Mouse (Mus musculus): ENCODE measurements at regions not wholly inside any gene's neighbourhood (a gene's known extent, or its start where the extent isn't known, plus 50 kb on each side); places are given as distances from the start of the nearest gene placed in this dataset.

DNA sequence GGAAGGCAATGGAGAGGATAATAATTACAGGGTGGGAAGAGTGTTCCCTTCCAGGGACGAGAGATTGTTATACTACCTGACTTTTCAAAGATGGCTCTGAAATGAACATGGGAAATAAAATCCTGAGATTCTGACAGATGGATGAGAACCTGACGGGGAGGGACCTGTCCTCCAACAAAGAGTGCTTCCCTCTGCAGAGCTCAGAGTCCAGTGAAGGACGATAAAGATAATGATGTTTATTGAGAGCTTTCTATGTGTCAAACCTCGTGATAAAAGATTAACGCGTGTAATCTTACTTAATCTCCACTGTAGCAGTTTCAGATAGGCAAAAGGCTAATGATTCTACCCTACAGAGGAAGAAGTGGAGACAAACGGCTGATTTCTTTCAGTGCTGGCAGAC, 260.3 kb downstream of the Ndfip2 start:
- Histone ChIP-seq H3K27ac (ENCODE audit: poor library complexity, severe bottlenecking) (no peak overlapping the region), H3K4me1 (replicated peaks) (peaks cover 14% of the 10 kb centered on the region), H3K36me3 (no peaks in the 10 kb centered on the region), H3K4me3 (no peak overlapping the region), H3K9me3 (replicated peaks) (no peaks in the 10 kb centered on the region), H3K9ac (no peak overlapping the region), H3K27me3 (replicated peaks) (no peaks in the 10 kb centered on the region), H3K4me2 (no peak overlapping the region)
- 39% methylated on average over 7 of the region's 7 CpGs for WGBS
- no peak for ATAC-seq (ENCODE audit: insufficient number of reproducible peaks, low FRiP score)

DNA sequence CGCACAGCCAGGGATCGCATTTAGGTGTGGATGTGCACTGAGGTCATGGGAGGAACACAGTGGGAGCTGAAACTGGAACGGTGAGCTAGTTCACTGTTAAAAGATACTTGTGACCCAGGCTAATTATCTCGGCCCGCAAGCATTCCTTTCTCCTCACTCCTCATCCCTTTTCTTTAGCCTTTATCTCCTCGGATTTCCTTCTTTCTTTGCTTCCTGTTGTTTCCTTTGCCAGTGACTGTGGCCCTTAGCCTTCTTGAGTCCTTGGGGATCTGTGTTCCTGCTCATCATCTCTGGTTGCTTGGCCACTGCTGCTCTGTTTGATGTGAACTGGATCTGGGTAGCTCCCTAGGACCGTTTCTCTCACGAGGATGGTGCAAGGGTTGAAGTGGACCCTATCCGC, 256.0 kb downstream of the Ndfip2 start:
- Histone ChIP-seq H3K9ac (no peak overlapping the region), H3K4me1 (replicated peaks) (peaks cover 8% of the 10 kb centered on the region; the same call in 1 of the 2 replicates), H3K4me3 (no peak overlapping the region), H3K27me3 (replicated peaks) (no peaks in the 10 kb centered on the region), H3K9me3 (replicated peaks) (no peaks in the 10 kb centered on the region; the same call in 1 of the 2 replicates), H3K36me3 (no peaks in the 10 kb centered on the region), H3K27ac (ENCODE audit: poor library complexity, severe bottlenecking) (no peak overlapping the region), H3K4me2 (no peak overlapping the region)
- ATAC-seq (ENCODE audit: insufficient number of reproducible peaks, low FRiP score), result no peak
- WGBS, result 44% methylated on average over 9 of the region's 9 CpGs

DNA sequence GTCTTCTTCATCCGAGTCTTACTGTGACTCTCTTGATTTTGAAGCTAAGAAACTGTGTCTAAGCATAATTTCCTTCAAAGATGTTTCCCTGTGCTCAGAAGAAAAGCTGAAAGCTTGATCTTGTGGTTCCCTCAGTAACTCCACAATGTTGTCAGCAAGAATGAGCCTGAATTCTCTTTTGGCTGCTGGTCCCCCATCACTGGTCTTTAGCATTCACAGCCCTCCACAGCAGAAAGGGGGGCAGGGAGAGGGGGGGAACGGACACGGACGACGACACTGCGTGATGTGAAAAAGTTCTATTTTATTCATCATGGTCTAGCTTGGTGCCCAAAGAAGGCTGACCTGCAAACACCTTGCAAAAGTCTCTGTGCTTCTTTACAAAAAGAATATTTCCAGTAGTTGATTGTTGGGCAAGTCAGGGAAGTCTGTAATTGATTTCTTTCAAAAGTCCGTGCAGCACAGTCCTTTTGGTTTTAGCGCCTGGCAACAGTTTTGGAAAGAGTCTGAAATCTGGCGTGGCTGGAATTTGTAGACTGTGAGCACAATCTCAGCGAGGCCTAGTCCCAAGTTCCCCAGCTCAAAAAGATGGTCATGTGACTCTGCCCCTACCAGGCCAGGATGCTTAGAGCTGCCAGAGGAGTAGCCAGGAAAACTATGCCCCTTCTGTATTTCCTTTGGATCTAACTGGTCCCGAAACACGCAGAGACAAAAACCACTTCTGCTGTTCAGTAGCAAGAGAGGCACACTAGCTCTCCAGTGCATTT, 254.7 kb downstream of the Ndfip2 start:
- H3K4me2 ChIP-seq, result no peak overlapping the region
- no peak overlapping the region for H3K27ac ChIP-seq (ENCODE audit: poor library complexity, severe bottlenecking)
- H3K4me1 ChIP-seq (replicated peaks), result peaks cover 8% of the 10 kb centered on the region; the same call in 1 of the 2 replicates
- H3K36me3 ChIP-seq, result no peaks in the 10 kb centered on the region
- no peak for ATAC-seq (ENCODE audit: insufficient number of reproducible peaks, low FRiP score)
- no peaks in the 10 kb centered on the region for H3K27me3 ChIP-seq (replicated peaks)
- H3K4me3 ChIP-seq, result no peak overlapping the region
- 83% methylated on average over 12 of the region's 12 CpGs for WGBS
- no peak overlapping the region for H3K9ac ChIP-seq
- H3K9me3 ChIP-seq (replicated peaks), result no peaks in the 10 kb centered on the region; the same call in 1 of the 2 replicates

DNA sequence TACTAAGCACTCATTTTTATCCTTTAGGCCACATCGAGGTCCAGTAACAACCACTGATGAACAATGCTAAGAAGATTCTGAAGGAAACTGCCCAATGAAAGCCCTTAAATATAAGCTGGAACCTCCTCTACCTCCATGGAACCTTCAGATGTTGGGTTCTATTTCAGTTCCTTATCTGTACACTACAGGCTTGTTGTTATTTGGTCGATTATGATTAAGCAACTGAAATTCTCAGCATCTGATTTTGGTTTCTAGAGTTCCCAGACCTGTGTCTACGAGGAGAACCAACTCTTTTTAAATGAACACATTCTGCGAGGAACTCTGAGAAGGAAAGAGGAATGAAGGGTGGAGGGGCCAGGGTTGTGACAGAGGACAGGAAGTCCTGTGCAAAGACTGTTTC, 253.5 kb downstream of the Ndfip2 start:
- no peak overlapping the region for H3K4me3 ChIP-seq
- H3K4me1 ChIP-seq (replicated peaks), result peaks cover 8% of the 10 kb centered on the region; the same call in 1 of the 2 replicates
- H3K9ac ChIP-seq, result no peak overlapping the region
- no peak for ATAC-seq (ENCODE audit: insufficient number of reproducible peaks, low FRiP score)
- no peak overlapping the region for H3K4me2 ChIP-seq
- no peaks in the 10 kb centered on the region for H3K36me3 ChIP-seq
- H3K27ac ChIP-seq (ENCODE audit: poor library complexity, severe bottlenecking), result no peak overlapping the region
- H3K9me3 ChIP-seq (replicated peaks), result no peaks in the 10 kb centered on the region; the same call in 1 of the 2 replicates
- 76% methylated on average over 4 of the region's 4 CpGs for WGBS
- H3K27me3 ChIP-seq (replicated peaks), result no peaks in the 10 kb centered on the region

DNA sequence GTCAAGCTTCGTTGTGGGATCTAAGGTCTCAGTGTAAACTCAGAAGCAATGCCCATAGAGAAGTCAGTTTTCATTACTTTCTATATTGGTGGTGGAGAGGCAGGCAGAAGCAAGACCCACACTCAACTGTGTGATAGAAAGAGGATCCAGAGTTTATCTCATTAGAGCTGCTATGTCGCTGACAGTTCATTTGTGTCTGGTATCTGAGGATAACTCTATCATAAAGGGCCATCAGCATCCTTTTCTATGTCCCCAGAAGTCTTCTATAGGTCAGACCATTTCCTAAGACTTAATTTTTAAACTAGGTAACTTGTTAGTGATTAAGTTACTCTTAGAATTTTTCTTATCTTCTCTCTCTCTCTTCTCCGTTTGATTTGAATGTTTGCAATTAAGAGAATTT, 252.8 kb downstream of the Ndfip2 start:
- Histone ChIP-seq H3K9ac (no peak overlapping the region), H3K9me3 (replicated peaks) (no peaks in the 10 kb centered on the region; the same call in 1 of the 2 replicates), H3K27ac (ENCODE audit: poor library complexity, severe bottlenecking) (no peak overlapping the region), H3K4me2 (no peak overlapping the region), H3K36me3 (no peaks in the 10 kb centered on the region), H3K4me3 (no peak overlapping the region), H3K4me1 (replicated peaks) (peaks cover 8% of the 10 kb centered on the region; the same call in 1 of the 2 replicates), H3K27me3 (replicated peaks) (no peaks in the 10 kb centered on the region)
- no peak for ATAC-seq (ENCODE audit: insufficient number of reproducible peaks, low FRiP score)
- 80% methylated on average over 3 of the region's 3 CpGs for WGBS

DNA sequence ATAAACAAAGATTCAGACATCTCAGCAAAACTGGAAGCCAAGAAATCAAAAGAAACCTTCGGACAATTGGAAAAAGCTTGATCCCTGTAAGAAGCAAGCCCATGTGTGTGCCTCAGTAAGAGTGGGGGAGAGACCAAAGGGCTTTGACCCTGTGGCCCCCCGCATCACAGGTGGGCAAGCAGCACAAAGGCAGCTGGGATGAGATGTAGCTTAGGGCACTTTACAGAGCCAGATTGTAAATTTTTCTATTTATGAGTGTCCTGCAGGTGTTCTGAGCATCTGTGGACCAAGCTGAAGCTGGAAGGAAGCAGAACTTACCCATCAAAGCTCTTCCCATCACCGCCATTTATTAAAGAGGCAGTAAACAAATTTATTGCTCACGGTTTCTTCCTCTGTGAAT, 246.9 kb downstream of the Ndfip2 start:
- Histone ChIP-seq H3K4me3 (no peak overlapping the region), H3K4me2 (no peak overlapping the region), H3K36me3 (no peaks in the 10 kb centered on the region), H3K9ac (no peak overlapping the region), H3K9me3 (replicated peaks) (no peaks in the 10 kb centered on the region; the same call in 1 of the 2 replicates), H3K27me3 (replicated peaks) (0 out of 2 replicates have a peak, but pooled peaks cover 4% of the 10 kb centered on the region), H3K27ac (ENCODE audit: poor library complexity, severe bottlenecking) (no peak overlapping the region), H3K4me1 (replicated peaks) (peaks cover 18% of the 10 kb centered on the region)
- no peak for ATAC-seq (ENCODE audit: insufficient number of reproducible peaks, low FRiP score)
- WGBS, result 81% methylated on average over 4 of the region's 4 CpGs

DNA sequence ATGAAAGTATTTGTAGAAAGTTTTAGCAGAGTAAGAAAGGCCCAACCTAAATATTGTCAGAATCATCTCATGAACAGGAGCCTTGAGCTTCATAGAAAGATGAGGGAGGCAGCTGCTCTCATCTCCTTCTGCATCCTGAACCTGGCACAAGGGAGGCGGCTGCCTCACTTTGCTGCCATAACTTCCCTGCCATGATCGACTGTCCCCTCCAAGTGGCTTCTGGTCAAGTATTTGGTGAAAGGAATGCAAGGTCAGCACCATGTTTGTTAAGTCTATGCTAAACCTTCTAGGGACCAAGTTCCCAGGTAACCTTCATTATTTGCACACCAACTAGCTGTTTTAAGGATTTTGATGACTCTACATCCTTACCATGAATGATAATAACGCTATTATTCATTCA, 246.0 kb downstream of the Ndfip2 start:
- WGBS, result 74% methylated on average over 3 of the region's 3 CpGs
- H3K4me2 ChIP-seq, result no peak overlapping the region
- H3K27ac ChIP-seq (ENCODE audit: poor library complexity, severe bottlenecking), result no peak overlapping the region
- H3K9ac ChIP-seq, result no peak overlapping the region
- H3K9me3 ChIP-seq (replicated peaks), result no peaks in the 10 kb centered on the region; the same call in 1 of the 2 replicates
- peaks cover 23% of the 10 kb centered on the region for H3K4me1 ChIP-seq (replicated peaks)
- H3K36me3 ChIP-seq, result no peaks in the 10 kb centered on the region
- H3K27me3 ChIP-seq (replicated peaks), result 0 out of 2 replicates have a peak, but pooled peaks cover 4% of the 10 kb centered on the region
- no peak overlapping the region for H3K4me3 ChIP-seq
- no peak for ATAC-seq (ENCODE audit: insufficient number of reproducible peaks, low FRiP score)

DNA sequence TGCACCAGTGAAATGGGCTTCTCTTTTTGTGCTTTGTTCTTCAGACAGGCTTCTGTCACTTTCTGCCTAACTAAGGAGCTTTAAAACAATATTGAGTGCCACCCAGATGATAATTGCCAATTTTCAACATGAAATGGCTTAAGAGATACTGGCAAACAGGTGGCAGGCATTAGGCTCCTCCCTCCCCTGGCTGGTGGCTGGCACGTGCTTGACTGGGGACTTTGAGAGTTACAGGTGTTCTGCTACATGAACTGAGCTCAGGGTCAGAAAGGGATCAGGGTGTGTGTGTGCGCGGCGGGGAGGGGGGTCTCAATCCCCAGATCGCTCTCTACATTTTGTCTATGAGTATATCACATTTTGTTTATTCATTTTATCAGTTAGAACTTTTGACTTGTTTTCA, 245.4 kb downstream of the Ndfip2 start:
- no peak for ATAC-seq (ENCODE audit: insufficient number of reproducible peaks, low FRiP score)
- no peak overlapping the region for H3K4me2 ChIP-seq
- WGBS, result 76% methylated on average over 5 of the region's 5 CpGs
- 0 out of 2 replicates have a peak, but pooled peaks cover 4% of the 10 kb centered on the region for H3K27me3 ChIP-seq (replicated peaks)
- H3K9me3 ChIP-seq (replicated peaks), result no peaks in the 10 kb centered on the region
- H3K4me1 ChIP-seq (replicated peaks), result peaks cover 29% of the 10 kb centered on the region
- H3K4me3 ChIP-seq, result no peak overlapping the region
- no peaks in the 10 kb centered on the region for H3K36me3 ChIP-seq
- H3K27ac ChIP-seq (ENCODE audit: poor library complexity, severe bottlenecking), result no peak overlapping the region
- no peak overlapping the region for H3K9ac ChIP-seq

DNA sequence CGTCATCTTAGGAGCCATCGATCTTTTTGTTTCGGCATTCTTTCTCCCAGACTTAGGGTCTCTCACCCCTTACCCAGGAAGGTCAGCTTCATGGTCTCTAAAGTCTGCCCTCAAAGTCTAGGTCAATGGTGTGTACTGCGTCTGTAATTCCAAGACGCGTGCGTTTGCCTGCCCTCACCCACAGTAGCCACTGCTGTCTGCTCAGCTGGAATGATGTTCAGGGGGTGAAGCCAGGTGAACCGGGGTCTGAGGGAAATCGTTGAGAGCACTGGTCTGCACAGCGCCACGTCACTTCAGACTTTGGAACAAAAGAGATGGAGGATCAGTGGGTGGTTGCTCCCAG, 244.2 kb downstream of the Ndfip2 start:
- peaks cover 32% of the 10 kb centered on the region for H3K4me1 ChIP-seq (replicated peaks)
- WGBS, result 36% methylated on average over 11 of the region's 11 CpGs
- H3K9me3 ChIP-seq (replicated peaks), result no peaks in the 10 kb centered on the region
- H3K36me3 ChIP-seq, result no peaks in the 10 kb centered on the region
- H3K27ac ChIP-seq (ENCODE audit: poor library complexity, severe bottlenecking), result no peak overlapping the region
- 0 out of 2 replicates have a peak, but pooled peaks cover 4% of the 10 kb centered on the region for H3K27me3 ChIP-seq (replicated peaks)
- ATAC-seq (ENCODE audit: insufficient number of reproducible peaks, low FRiP score), result no peak
- no peak overlapping the region for H3K9ac ChIP-seq
- H3K4me3 ChIP-seq, result no peak overlapping the region
- H3K4me2 ChIP-seq, result peak overlapping the region; percentile 9

DNA sequence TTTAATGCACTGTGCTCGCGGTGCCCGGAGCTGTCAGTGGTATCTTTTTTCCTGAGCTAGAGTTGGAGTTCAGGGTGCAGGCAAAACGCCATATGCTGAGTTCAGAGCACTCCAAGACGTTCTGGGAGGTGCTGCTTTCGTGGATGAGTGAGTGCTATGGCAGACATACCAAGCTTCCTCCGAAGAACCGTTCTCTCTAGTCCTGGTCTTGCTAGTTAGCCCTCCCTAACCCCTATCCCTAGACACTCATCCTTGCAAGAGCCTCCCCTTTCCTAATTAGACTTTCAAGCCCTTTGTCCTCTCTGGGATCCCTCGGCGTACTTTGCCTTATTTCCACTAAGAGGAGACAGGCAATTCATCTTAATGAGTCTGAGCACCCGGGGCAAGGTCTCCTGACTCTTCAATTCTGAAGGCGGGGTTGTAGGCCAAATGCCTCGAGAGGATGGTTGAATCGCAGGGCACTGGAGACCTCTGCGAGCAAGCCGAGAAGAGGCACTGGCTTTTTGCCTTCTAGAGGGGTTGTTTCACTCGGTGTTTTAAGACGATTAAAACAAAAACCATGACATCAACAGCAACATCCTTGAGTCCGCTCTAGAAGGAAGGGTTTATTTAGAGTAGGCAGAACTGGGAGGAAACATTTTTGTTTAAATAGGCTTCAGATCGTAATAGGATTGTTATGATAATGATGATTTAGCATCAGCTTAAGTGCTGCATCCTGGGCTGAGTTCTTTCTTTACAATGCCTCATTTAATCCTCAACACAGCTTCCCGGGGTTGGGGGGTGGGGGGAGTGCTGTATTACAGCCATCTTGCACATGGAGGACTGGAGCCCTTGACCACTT, 243.6 kb downstream of the Ndfip2 start:
- WGBS, result 13% methylated on average over 21 of the region's 21 CpGs
- Histone ChIP-seq H3K36me3 (no peaks in the 10 kb centered on the region), H3K27me3 (replicated peaks) (0 out of 2 replicates have a peak, but pooled peaks cover 4% of the 10 kb centered on the region), H3K4me2 (peak overlapping the region; percentile 55), H3K9me3 (replicated peaks) (no peaks in the 10 kb centered on the region), H3K27ac (ENCODE audit: poor library complexity, severe bottlenecking) (no peak overlapping the region), H3K4me3 (peak overlapping the region; percentile 9; the same call in 1 of the 2 replicates), H3K9ac (no peak overlapping the region), H3K4me1 (replicated peaks) (peaks cover 32% of the 10 kb centered on the region)
- ATAC-seq (ENCODE audit: insufficient number of reproducible peaks, low FRiP score), result no peak
